Mouse (Mus musculus) neural tube, embryonic 15.5 days (tissue): ENCODE measurements at regions not wholly inside any gene's neighbourhood (a gene's known extent, or its start where the extent isn't known, plus 50 kb on each side); places are given as distances from the start of the nearest gene placed in this dataset.
A peak's percentile ranks its signal among the peaks of the same experiment; 100 is the strongest.

Experiments used
- ATAC-seq: fragments of 200-750 bp; cut with Nextera tagmentation; 2 replicates; pipeline ENCODE4 v1.8.0; 2017; ENCODE audit warnings: mild to moderate bottlenecking, moderate TSS enrichment, moderate library complexity; ENCODE audit not compliant: low FRiP score
- H3K27ac ChIP-seq: fragments of 300-500 bp; sonication (generic); replicated peaks from 2 replicates; pipeline ENCODE4 v1.5.1; 2015; ENCODE audit warnings: mild to moderate bottlenecking, inconsistent platforms
- H3K27me3 ChIP-seq: fragments of 300-500 bp; sonication (generic); replicated peaks from 2 replicates; pipeline ENCODE4 v1.6.1; 2015; ENCODE audit warnings: inconsistent platforms
- H3K36me3 ChIP-seq: fragments of 300-500 bp; sonication (generic); 2 replicates; pipeline ENCODE4 v1.6.1; 2015; ENCODE audit warnings: inconsistent platforms
- H3K4me1 ChIP-seq: fragments of 300-500 bp; sonication (generic); 2 replicates; pipeline ENCODE4 v1.6.1; 2015; ENCODE audit warnings: inconsistent platforms
- H3K4me2 ChIP-seq: fragments of 300-500 bp; sonication (generic); 2 replicates; pipeline ENCODE4 v1.6.1; 2015; ENCODE audit warnings: inconsistent platforms, mild to moderate bottlenecking, moderate library complexity
- H3K4me3 ChIP-seq: fragments of 300-500 bp; sonication (generic); replicated peaks from 2 replicates; pipeline ENCODE4 v1.5.1; 2015; ENCODE audit warnings: mild to moderate bottlenecking, inconsistent platforms
- H3K9ac ChIP-seq: fragments of 300-500 bp; sonication (generic); replicated peaks from 2 replicates; pipeline ENCODE4 v1.6.1; 2015; ENCODE audit warnings: mild to moderate bottlenecking, inconsistent platforms
- H3K9me3 ChIP-seq: fragments of 300-500 bp; sonication (generic); replicated peaks from 2 replicates; pipeline ENCODE4 v1.6.1; 2016; ENCODE audit warnings: inconsistent platforms
- WGBS: fragments of 180-500 bp; shearing (Covaris S2); methylation state at CpG from one replicate; pipeline ENCODE4 v1.1.7; 2015; ENCODE audit warnings: mixed read lengths; 5-methylcytosine and 5-hydroxymethylcytosine counted together

DNA sequence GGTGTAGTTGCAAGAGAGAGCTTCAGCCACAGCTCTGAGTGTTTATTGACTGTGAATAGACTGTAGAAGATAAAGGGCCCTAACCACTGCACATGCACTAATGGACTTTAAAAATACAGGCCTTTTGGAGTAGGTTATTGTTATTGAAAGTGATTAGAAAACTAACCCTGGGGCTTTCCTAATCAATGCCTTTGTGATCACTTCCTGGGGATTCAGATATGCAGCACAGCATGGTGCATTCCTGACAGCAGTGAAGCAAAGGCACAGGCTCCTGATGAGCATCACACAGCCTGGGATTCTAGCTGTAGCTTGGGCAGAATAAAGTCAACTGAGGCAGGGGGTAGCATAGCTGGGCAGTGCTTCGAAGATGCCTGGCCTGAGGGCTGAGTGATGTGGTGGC is 87.3 kb downstream of the Gm11077 start:
- H3K9ac ChIP-seq, result no peak overlapping the region
- no peaks in the 10 kb centered on the region for H3K9me3 ChIP-seq
- H3K4me1 ChIP-seq, result no peaks in the 10 kb centered on the region
- 18% methylated on average over 1 of the region's 1 CpGs for WGBS
- no peaks in the 10 kb centered on the region for H3K36me3 ChIP-seq
- no peak for ATAC-seq
- no peaks in the 10 kb centered on the region for H3K27me3 ChIP-seq
- H3K27ac ChIP-seq, result no peak overlapping the region
- no peak overlapping the region for H3K4me3 ChIP-seq
- no peak overlapping the region for H3K4me2 ChIP-seq

DNA sequence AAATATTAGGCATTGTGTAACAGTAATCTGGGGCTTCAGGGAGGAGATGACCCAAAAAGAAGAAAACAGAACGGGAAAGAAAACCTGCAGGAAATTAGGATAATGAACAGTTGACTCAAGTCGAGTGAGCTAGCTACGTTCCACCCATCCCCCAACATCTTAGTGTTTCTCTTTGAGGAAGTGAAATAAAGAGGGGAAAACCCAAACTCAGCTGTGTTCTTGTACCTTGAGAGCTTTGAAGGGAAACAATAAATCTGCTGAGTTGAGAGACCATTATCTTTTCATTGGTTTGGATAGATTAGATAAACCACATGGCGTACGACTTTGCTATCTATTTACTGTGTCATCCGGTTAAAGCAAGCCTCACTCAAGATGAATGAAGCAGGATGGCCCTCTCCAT is 87.7 kb downstream of the Gm11077 start:
- Histone ChIP-seq H3K36me3 (no peaks in the 10 kb centered on the region), H3K9me3 (no peaks in the 10 kb centered on the region), H3K4me3 (no peak overlapping the region), H3K9ac (no peak overlapping the region), H3K4me2 (no peak overlapping the region), H3K4me1 (no peaks in the 10 kb centered on the region), H3K27me3 (no peaks in the 10 kb centered on the region), H3K27ac (no peak overlapping the region)
- WGBS, result 52% methylated on average over 6 of the region's 6 CpGs
- ATAC-seq, result no peak

DNA sequence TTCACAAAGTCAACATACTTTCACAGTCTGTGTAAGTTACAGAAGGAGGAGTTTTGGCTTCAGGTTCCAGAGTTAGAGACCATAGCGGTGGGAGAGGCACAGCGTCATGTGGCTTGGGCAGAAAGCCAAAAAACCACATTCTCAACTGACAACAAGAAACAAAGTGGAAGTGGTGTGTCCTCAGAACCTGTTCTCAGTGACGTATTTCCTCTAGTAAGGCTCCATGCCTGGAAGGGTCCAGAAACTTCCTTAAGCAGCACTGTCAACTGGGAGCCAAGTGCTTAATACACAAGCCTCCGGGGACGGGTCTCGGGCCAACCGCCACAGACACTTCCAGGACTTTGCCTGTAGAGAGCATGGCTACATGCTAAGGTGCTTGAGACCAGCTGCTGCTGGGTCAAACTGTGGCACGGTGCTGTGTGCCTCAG is 90.4 kb downstream of the Gm11077 start:
- no peak overlapping the region for H3K9ac ChIP-seq
- H3K4me1 ChIP-seq, result no peaks in the 10 kb centered on the region
- no peak overlapping the region for H3K4me2 ChIP-seq
- ATAC-seq, result no peak
- WGBS, result 77% methylated on average over 8 of the region's 8 CpGs
- no peak overlapping the region for H3K4me3 ChIP-seq
- no peaks in the 10 kb centered on the region for H3K27me3 ChIP-seq
- no peak overlapping the region for H3K27ac ChIP-seq
- H3K36me3 ChIP-seq, result no peaks in the 10 kb centered on the region
- no peaks in the 10 kb centered on the region for H3K9me3 ChIP-seq

DNA sequence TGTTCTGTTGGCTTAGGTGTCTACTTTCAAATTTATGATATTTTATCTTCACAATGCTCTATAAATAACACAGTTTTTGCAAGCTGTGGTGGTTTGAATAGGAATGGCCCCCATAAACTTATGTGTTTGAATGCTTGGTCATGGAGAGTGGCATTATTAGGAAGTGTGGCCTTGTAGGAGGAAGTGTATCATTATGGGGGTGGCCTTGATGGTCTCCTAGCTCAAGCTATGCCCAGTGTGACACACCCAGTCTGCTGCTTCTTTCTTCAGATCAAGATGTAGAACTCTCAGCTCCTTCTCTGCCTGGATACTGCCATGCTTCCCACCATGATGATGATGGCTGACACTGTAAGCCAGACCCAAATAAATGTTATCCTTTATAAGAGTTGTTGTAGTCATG is 97.4 kb downstream of the Gm11077 start:
- ATAC-seq, result no peak
- Histone ChIP-seq H3K9ac (no peak overlapping the region), H3K4me3 (no peak overlapping the region)

DNA sequence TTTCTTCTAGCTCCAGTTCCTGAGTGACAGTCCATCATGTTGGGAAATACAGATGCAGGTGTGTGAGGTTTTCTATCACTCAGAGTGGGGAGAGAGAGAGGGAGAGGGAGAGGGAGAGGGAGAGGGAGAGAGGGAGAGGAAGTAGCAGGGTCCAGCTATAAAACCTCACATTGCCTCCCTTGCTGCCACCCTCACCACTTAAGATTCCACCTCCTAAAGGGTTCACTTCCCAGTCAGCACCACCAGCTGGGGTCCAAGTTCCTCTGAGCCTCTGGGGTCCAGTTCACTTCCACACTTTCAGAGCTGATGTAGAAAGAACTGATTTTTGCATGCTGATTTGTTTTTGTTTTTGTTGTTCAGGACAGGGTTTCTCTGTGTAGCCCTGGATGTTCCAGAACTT is 98.6 kb downstream of the Gm11077 start:
- no peak for ATAC-seq
- Histone ChIP-seq H3K4me1 (no peaks in the 10 kb centered on the region), H3K4me3 (no peak overlapping the region), H3K9ac (no peak overlapping the region), H3K4me2 (no peak overlapping the region), H3K9me3 (no peaks in the 10 kb centered on the region), H3K27ac (no peak overlapping the region), H3K36me3 (no peaks in the 10 kb centered on the region), H3K27me3 (no peaks in the 10 kb centered on the region)

More for the DNA sequence above, 97.4 kb downstream of the Gm11077 start:
- H3K4me1 ChIP-seq, result no peaks in the 10 kb centered on the region
- no peaks in the 10 kb centered on the region for H3K36me3 ChIP-seq
- H3K4me2 ChIP-seq, result no peak overlapping the region
- H3K9me3 ChIP-seq, result no peaks in the 10 kb centered on the region
- no peak overlapping the region for H3K27ac ChIP-seq
- no peaks in the 10 kb centered on the region for H3K27me3 ChIP-seq

DNA sequence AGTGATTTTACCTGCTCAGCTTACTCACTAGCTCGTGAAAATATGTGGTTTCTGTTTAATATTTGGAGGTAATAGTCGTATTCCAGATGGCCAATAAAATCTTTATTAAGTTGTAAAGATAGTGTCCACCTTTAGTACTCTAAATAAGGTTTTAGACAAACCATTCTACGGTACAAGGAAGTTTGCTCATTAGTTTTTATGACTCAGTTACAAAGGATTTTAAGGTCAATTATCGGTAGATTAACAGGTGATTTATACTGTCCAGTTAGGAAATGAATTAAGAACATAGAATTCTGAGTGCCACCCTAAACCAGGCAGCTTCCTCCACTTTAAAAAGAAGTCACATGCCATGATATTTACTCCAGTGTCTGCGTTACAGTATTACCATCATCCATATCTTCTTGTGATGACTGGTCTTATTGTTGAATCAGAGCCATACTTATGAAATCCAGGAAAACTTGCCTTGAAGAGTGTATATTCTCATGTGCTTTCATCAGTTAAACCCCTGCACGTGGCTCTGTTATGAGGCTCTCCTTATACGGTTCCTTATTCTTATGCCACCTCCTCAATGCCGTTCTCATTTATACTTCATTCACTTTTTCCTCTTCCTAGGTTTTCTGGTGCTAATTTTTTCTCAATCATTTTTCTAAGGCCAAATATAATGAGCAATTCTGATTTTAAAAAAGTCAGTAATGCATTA is 114.4 kb downstream of the Gm11077 start:
- no peak overlapping the region for H3K9ac ChIP-seq
- no peaks in the 10 kb centered on the region for H3K9me3 ChIP-seq
- no peak overlapping the region for H3K4me2 ChIP-seq
- H3K27ac ChIP-seq, result no peak overlapping the region
- 81% methylated on average over 8 of the region's 8 CpGs for WGBS
- no peaks in the 10 kb centered on the region for H3K27me3 ChIP-seq
- no peaks in the 10 kb centered on the region for H3K36me3 ChIP-seq
- no peak overlapping the region for H3K4me3 ChIP-seq
- no peak for ATAC-seq
- no peaks in the 10 kb centered on the region for H3K4me1 ChIP-seq

DNA sequence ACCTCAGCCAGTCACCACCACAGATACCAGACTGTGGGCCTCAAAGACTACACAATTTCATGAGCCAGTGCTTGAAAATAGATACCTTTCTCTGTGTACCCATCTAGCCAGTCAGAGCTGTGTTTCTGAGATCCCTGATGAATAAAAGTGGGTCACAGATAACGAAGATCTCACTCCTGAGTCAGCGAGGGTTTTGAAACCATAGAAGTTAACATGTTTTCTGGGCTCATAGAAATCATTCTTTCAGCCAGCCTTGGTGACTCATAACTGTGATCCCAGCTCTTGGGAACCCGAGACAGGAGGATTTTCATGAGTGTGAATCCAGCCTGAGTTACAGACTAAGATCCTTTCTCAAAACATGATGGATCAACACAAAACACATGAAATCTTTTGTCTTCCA is 118.1 kb downstream of the Gm11077 start:
- H3K27ac ChIP-seq, result no peak overlapping the region
- no peak overlapping the region for H3K4me2 ChIP-seq
- H3K4me1 ChIP-seq, result no peaks in the 10 kb centered on the region
- no peaks in the 10 kb centered on the region for H3K27me3 ChIP-seq
- no peak for ATAC-seq
- no peak overlapping the region for H3K9ac ChIP-seq
- H3K36me3 ChIP-seq, result no peaks in the 10 kb centered on the region
- H3K4me3 ChIP-seq, result no peak overlapping the region
- 88% methylated on average over 3 of the region's 3 CpGs for WGBS
- no peaks in the 10 kb centered on the region for H3K9me3 ChIP-seq

DNA sequence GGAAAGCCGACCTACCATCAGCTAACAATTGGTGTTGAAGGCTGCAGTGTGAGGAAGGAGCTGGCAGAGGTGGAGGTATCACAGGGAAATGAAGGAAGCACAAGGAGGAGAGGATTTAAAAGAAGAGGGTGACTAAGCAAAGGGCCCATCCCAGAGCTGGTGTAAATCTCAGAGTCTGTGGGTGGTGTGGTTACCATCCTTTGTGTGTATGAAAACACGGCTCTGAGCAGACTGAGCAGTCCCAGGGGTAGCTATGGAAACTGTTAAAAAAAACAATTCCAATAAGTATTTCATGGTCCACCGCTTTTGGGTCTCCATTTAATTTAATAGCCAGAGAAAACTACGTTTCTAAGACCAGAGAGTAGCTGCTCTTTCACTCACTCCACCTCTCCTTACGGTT is 123.3 kb downstream of the Gm11077 start:
- Histone ChIP-seq H3K4me1 (peaks cover 14% of the 10 kb centered on the region), H3K4me2 (no peak overlapping the region), H3K9me3 (no peaks in the 10 kb centered on the region), H3K27me3 (no peaks in the 10 kb centered on the region), H3K9ac (no peak overlapping the region), H3K27ac (no peak overlapping the region), H3K36me3 (no peaks in the 10 kb centered on the region), H3K4me3 (no peak overlapping the region)
- WGBS, result 33% methylated on average over 5 of the region's 5 CpGs
- ATAC-seq, result no peak

DNA sequence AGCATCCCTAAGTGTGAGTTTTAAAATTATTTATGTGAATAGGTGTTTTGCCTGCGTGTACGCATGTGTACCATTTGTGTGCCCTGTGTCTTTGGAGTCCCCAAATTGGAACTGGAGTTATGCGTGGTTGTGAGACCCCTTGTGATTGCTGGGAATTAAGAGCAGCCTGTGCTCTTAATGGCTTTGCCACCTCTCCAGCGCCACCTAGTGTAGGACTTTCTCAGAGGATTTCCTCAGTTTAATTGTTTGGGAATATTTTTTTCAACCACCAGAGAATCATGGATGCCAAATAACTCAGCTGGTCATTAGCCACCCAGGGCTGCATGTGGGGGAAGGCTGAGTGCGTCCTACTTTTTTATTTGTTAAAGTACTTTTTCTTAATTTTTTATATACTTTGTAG is 124.4 kb downstream of the Gm11077 start:
- Histone ChIP-seq H3K9me3 (no peaks in the 10 kb centered on the region), H3K4me2 (no peak overlapping the region), H3K27ac (no peak overlapping the region), H3K4me1 (peaks cover 15% of the 10 kb centered on the region), H3K36me3 (no peaks in the 10 kb centered on the region), H3K27me3 (no peaks in the 10 kb centered on the region), H3K9ac (no peak overlapping the region), H3K4me3 (no peak overlapping the region)
- ATAC-seq, result no peak
- 40% methylated on average over 5 of the region's 5 CpGs for WGBS

DNA sequence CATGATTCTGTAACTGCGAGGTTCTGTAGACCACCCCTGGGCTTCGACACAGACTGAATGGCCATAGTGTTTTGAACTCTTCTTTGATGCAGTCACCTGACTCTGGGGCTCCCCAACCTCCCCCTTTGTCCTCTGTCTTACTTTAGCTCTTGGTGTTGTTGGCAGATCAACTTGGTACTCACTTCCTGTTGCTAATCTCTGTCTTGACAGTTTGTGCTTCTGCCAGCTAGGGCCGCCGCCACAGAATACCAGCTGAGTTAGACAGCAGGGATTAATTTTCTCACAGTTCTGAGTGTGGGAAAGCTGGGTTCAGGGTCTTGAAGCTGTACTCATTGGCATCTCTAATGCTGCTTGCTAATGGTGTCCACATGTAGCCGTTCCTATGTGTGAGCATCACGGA is 125.6 kb downstream of the Gm11077 start:
- no peaks in the 10 kb centered on the region for H3K9me3 ChIP-seq
- no peak for ATAC-seq
- no peak overlapping the region for H3K4me2 ChIP-seq
- H3K27me3 ChIP-seq, result no peaks in the 10 kb centered on the region
- no peak overlapping the region for H3K27ac ChIP-seq
- WGBS, result 83% methylated on average over 6 of the region's 6 CpGs
- no peak overlapping the region for H3K4me3 ChIP-seq
- no peak overlapping the region for H3K9ac ChIP-seq
- H3K4me1 ChIP-seq, result peaks cover 15% of the 10 kb centered on the region
- H3K36me3 ChIP-seq, result no peaks in the 10 kb centered on the region

DNA sequence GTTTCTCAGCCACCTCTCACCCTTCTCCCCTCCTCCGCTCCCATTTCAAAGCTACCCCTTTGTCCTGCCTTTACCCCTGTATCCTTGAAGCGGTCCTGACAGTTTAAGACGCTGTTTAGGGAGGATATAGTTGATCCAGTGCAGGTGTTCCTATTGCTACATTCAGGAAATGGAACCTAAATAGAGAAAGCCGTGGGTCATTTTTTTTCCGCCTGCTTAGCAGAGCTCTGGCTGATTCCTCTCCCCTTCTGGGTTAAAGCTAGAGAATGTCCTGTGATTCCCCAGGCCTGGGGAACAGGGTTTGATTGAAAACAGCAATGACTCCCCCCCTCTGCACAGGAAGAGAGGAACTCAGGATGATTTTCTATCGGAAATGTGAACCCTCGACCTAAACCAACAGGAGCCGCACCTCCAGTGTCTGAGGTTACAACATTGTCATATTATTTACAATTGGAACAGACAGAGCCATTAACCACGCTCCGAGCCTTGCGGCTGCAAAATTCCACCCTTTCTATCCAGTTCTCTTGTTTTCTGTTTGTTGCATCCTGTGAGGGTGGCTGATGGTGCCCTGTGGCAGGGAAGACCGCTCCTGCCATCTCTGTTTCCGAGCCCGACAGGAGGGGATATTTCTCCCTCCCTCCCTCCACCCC is 127.5 kb downstream of the Gm11077 start:
- H3K4me1 ChIP-seq, result peaks cover 15% of the 10 kb centered on the region
- peak overlapping the region; percentile 62 for H3K4me2 ChIP-seq
- H3K27ac ChIP-seq, result peak overlapping the region; percentile 42
- 14% methylated on average over 14 of the region's 14 CpGs for WGBS
- no peaks in the 10 kb centered on the region for H3K27me3 ChIP-seq
- no peaks in the 10 kb centered on the region for H3K36me3 ChIP-seq
- peak; percentile 78 for ATAC-seq
- H3K4me3 ChIP-seq, result peak overlapping the region; percentile 32
- H3K9ac ChIP-seq, result peak overlapping the region; percentile 29; the same call in 1 of the 2 replicates
- no peaks in the 10 kb centered on the region for H3K9me3 ChIP-seq

DNA sequence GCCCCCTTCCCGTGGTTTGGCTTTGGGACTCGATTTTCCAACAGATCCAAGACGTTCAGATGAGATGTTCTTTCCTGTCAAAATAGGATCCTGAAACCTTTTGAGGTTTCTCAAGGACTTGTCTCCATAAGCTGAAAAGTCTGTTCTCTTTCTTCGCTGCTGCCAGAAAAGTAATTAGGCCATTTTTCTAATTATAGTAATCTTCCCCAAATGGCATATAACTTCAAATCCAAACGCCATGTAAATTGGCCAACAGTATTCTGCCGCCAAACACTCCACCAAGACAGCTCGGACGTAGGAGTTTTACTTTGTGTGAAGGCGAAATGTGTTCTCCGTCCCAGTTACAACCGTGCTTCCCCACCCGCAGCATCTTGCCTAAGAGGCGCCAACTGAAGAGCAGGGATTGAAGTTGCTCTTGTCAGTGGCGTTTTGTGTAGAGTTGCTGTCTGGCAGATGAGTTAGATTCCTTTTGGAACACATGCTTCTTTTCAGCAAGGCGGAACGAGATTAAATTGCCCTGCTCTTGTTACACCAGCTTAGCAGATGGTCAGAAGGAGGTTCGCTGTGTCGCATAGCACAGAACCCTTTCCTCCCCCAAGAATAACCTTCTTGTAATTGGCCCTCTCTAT is 128.1 kb downstream of the Gm11077 start:
- H3K27me3 ChIP-seq, result no peaks in the 10 kb centered on the region
- WGBS, result 18% methylated on average over 18 of the region's 18 CpGs
- no peaks in the 10 kb centered on the region for H3K36me3 ChIP-seq
- no peaks in the 10 kb centered on the region for H3K9me3 ChIP-seq
- H3K27ac ChIP-seq, result peak overlapping the region; percentile 48
- H3K4me3 ChIP-seq, result peak overlapping the region; percentile 32
- peaks cover 15% of the 10 kb centered on the region for H3K4me1 ChIP-seq
- peak overlapping the region; percentile 62 for H3K4me2 ChIP-seq
- peak overlapping the region; percentile 29 for H3K9ac ChIP-seq
- ATAC-seq, result peak; percentile 48; the same call in 1 of the 2 replicates
